Mouse (Mus musculus): ENCODE data around the gene Robo1.

GRCm38 (mm10) chr16:72664806-72665205, 356.7 kb downstream of the Robo1 start:
- TF ChIP-seq EP300 (optimal IDR thresholded peaks at IDR 0.05) = no peak
- TF ChIP-seq CTCF (IDR thresholded peaks at IDR 0.05; ENCODE audit: low read depth) = no peak
